Mouse (Mus musculus): ENCODE measurements around the gene Edaradd. TPM values are rescaled to one million over a fixed set of nuclear protein-coding genes. Genes with fewer than 3 reads are reported as not detected.

The Edaradd gene
- polyA plus RNA-seq, 1 experiment from 2014 or later = 0.17 TPM

DNA sequence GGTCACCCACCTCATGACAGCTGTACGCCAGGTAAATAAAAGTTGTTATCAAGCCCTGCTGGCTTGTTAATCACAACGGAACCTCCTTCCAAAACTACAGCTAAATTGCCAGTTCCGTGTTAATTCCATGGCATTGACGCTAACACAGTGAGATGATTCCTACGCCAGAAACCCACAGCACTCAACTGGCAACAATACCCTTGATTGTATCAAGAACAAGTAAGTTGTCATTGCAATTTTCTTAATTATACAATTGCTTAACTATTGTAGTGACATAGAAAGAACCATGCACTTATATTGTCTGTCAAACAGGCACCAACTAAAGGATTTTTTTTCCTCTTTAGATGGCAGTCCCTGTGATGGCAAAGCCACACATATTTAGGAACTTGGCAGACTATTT is 23.0 kb upstream of the Edaradd start:
- no peaks in the 10 kb centered on the region; the same call in 1 of the 2 replicates for H3K4me1 ChIP-seq (replicated peaks; ENCODE audit: control insufficient read depth, insufficient read depth, low read length)
- no peaks in the 10 kb centered on the region for H3K27me3 ChIP-seq (replicated peaks; ENCODE audit: control insufficient read depth, insufficient read depth, low read length)
- peak overlapping the region; percentile 60; the same call in 1 of the 2 replicates for H3K27ac ChIP-seq (ENCODE audit: low read depth, low read length)
- H3K9me3 ChIP-seq (ENCODE audit: control insufficient read depth) = no peaks in the 10 kb centered on the region
- H3K36me3 ChIP-seq (ENCODE audit: control insufficient read depth, insufficient read depth) = no peaks in the 10 kb centered on the region
- H3K4me2 ChIP-seq (replicated peaks; ENCODE audit: low read depth) = no peak overlapping the region
- 43% methylated on average over 5 of the region's 5 CpGs for WGBS
- H3K9ac ChIP-seq (ENCODE audit: low read depth, low read length) = no peak overlapping the region
- H3K4me3 ChIP-seq (ENCODE audit: low read depth, low read length) = no peak overlapping the region
- TF ChIP-seq CTCF (IDR thresholded peaks at IDR 0.05; ENCODE audit: low read depth) = no peak
- ATAC-seq = no peak

GRCm38 (mm10) chr13:12542006-12542981 is 22.1 kb upstream of the Edaradd start:
- no peak overlapping the region for H3K9ac ChIP-seq (ENCODE audit: low read depth, low read length)
- no peak overlapping the region for H3K27ac ChIP-seq (ENCODE audit: low read depth, low read length)
- H3K27me3 ChIP-seq (replicated peaks; ENCODE audit: control insufficient read depth, insufficient read depth, low read length) = no peaks in the 10 kb centered on the region
- H3K4me3 ChIP-seq (ENCODE audit: low read depth, low read length) = no peak overlapping the region
- peak overlapping the region; percentile 28 for H3K4me2 ChIP-seq (replicated peaks; ENCODE audit: low read depth)
- H3K36me3 ChIP-seq (ENCODE audit: control insufficient read depth, insufficient read depth) = no peaks in the 10 kb centered on the region
- H3K4me1 ChIP-seq (replicated peaks; ENCODE audit: control insufficient read depth, insufficient read depth, low read length) = no peaks in the 10 kb centered on the region; the same call in 1 of the 2 replicates
- ATAC-seq = peak; percentile 74
- WGBS = 5% methylated on average over 23 of the region's 23 CpGs
- TF ChIP-seq CTCF (IDR thresholded peaks at IDR 0.05; ENCODE audit: low read depth) = peak; percentile 66
- H3K9me3 ChIP-seq (ENCODE audit: control insufficient read depth) = no peaks in the 10 kb centered on the region

DNA sequence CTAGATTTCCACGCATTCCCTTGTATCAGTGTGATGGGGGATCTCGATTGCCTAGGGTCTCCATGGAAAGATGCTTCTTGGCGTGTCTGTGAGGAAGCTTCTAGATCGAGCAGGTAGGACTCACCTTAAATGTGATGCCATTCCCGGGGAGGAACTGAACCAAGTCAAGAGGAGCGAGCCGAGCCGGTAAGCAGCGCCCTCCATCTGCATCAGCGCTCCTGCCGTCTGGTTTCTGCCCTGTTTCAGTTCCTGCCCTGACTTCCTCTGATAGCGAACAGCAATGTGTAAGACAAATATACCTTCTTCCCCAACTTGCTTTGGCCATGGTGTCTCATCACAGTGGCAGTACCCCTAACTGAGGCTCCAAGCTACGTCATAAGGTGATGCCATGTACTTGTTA is 19.9 kb upstream of the Edaradd start:
- 68% methylated on average over 13 of the region's 13 CpGs for WGBS
- H3K9ac ChIP-seq (ENCODE audit: low read depth, low read length) = no peak overlapping the region
- H3K36me3 ChIP-seq (ENCODE audit: control insufficient read depth, insufficient read depth) = no peaks in the 10 kb centered on the region
- H3K27ac ChIP-seq (ENCODE audit: low read depth, low read length) = no peak overlapping the region
- no peak overlapping the region for H3K4me2 ChIP-seq (replicated peaks; ENCODE audit: low read depth)
- no peaks in the 10 kb centered on the region for H3K27me3 ChIP-seq (replicated peaks; ENCODE audit: control insufficient read depth, insufficient read depth, low read length)
- ATAC-seq = no peak
- no peaks in the 10 kb centered on the region; the same call in 1 of the 2 replicates for H3K4me1 ChIP-seq (replicated peaks; ENCODE audit: control insufficient read depth, insufficient read depth, low read length)
- H3K4me3 ChIP-seq (ENCODE audit: low read depth, low read length) = no peak overlapping the region
- TF ChIP-seq CTCF (IDR thresholded peaks at IDR 0.05; ENCODE audit: low read depth) = no peak
- H3K9me3 ChIP-seq (ENCODE audit: control insufficient read depth) = 0 out of 2 replicates have a peak, but pooled peaks cover 2% of the 10 kb centered on the region

DNA sequence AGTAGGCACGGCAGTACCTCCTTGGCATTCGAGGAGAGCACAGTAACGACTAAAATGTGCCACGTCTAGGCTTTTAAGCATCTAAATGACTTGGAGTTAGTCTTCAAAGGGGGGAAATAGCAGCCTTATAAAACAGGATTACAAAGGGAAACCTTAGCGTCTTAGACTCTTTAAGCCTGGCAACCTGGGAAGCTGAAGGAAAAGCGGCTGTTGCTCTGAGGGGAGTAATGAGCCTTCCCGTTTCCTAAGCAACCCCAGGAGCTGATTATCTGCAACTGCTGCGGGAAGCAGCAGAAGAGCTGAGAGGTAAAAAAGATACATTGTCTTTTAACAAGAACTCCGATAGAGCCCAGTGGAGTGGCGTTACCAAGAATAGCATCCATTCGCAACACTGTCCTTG is 19.5 kb upstream of the Edaradd start:
- no peak overlapping the region for H3K9ac ChIP-seq (ENCODE audit: low read depth, low read length)
- H3K4me1 ChIP-seq (replicated peaks; ENCODE audit: control insufficient read depth, insufficient read depth, low read length) = no peaks in the 10 kb centered on the region; the same call in 1 of the 2 replicates
- H3K27ac ChIP-seq (ENCODE audit: low read depth, low read length) = no peak overlapping the region
- WGBS = 43% methylated on average over 11 of the region's 11 CpGs
- no peaks in the 10 kb centered on the region for H3K36me3 ChIP-seq (ENCODE audit: control insufficient read depth, insufficient read depth)
- H3K4me2 ChIP-seq (replicated peaks; ENCODE audit: low read depth) = no peak overlapping the region
- H3K9me3 ChIP-seq (ENCODE audit: control insufficient read depth) = 0 out of 2 replicates have a peak, but pooled peaks cover 2% of the 10 kb centered on the region
- ATAC-seq = no peak
- no peak overlapping the region for H3K4me3 ChIP-seq (ENCODE audit: low read depth, low read length)
- TF ChIP-seq CTCF (IDR thresholded peaks at IDR 0.05; ENCODE audit: low read depth) = no peak
- H3K27me3 ChIP-seq (replicated peaks; ENCODE audit: control insufficient read depth, insufficient read depth, low read length) = no peaks in the 10 kb centered on the region

- Histone ChIP-seq H3K27ac (ENCODE audit: low read depth, low read length) (no peak overlapping the region), H3K36me3 (ENCODE audit: control insufficient read depth, insufficient read depth) (no peaks in the 10 kb centered on the region), H3K9ac (ENCODE audit: low read depth, low read length) (no peak overlapping the region), H3K4me2 (replicated peaks; ENCODE audit: low read depth) (no peak overlapping the region), H3K9me3 (ENCODE audit: control insufficient read depth) (0 out of 2 replicates have a peak, but pooled peaks cover 2% of the 10 kb centered on the region), H3K4me1 (replicated peaks; ENCODE audit: control insufficient read depth, insufficient read depth, low read length) (no peaks in the 10 kb centered on the region; the same call in 1 of the 2 replicates), H3K4me3 (ENCODE audit: low read depth, low read length) (no peak overlapping the region), H3K27me3 (replicated peaks; ENCODE audit: control insufficient read depth, insufficient read depth, low read length) (no peaks in the 10 kb centered on the region)
- peak; percentile 61 for TF ChIP-seq CTCF (IDR thresholded peaks at IDR 0.05; ENCODE audit: low read depth)
- no peak for ATAC-seq
- 74% methylated on average over 6 of the region's 6 CpGs for WGBS
Measured at GRCm38 (mm10) chr13:12537971-12538370, 17.7 kb upstream of the Edaradd start.

- Histone ChIP-seq H3K9ac (ENCODE audit: low read depth, low read length) (no peak overlapping the region), H3K4me1 (replicated peaks; ENCODE audit: control insufficient read depth, insufficient read depth, low read length) (no peaks in the 10 kb centered on the region), H3K27me3 (replicated peaks; ENCODE audit: control insufficient read depth, insufficient read depth, low read length) (no peaks in the 10 kb centered on the region), H3K36me3 (ENCODE audit: control insufficient read depth, insufficient read depth) (no peaks in the 10 kb centered on the region), H3K4me2 (replicated peaks; ENCODE audit: low read depth) (no peak overlapping the region), H3K4me3 (ENCODE audit: low read depth, low read length) (no peak overlapping the region), H3K9me3 (ENCODE audit: control insufficient read depth) (0 out of 2 replicates have a peak, but pooled peaks cover 2% of the 10 kb centered on the region), H3K27ac (ENCODE audit: low read depth, low read length) (no peak overlapping the region)
- TF ChIP-seq CTCF (IDR thresholded peaks at IDR 0.05; ENCODE audit: low read depth) = no peak
- ATAC-seq = peak; percentile 95
- 62% methylated on average over 3 of the region's 3 CpGs for WGBS
Measured at GRCm38 (mm10) chr13:12534628-12535027, 14.4 kb upstream of the Edaradd start.

All from intestine, postnatal 0 days (tissue).